Mouse (Mus musculus) layer of hippocampus, postnatal 36 days (tissue): ENCODE measurements around the gene Wfdc6b. TPM values are rescaled to one million over a fixed set of nuclear protein-coding genes. Genes with fewer than 3 reads are reported as not detected.

Experiments used
- total RNA-seq, 2 experiments: library from RNA; stranded (reverse); gene quantifications; 2 replicates each; pipeline ENCODE4 v1.2.3; 2021

The Wfdc6b gene
- total RNA-seq, 2 experiments from 2014 or later = not detected

Other genes starting within 250 kb of the Wfdc6b start
- gene Slpi, start 224.4 kb upstream of the Wfdc6b start, total RNA-seq = 1 to 10 TPM in 1 of 2 experiments, under 1 TPM in 1; 0.85 to 1.4 TPM
- under 1 TPM; 0.35 to 0.46 TPM for gene Rbpjl, start 210.4 kb upstream of the Wfdc6b start, total RNA-seq
- 10 to 100 TPM; 13.0 to 13.4 TPM for gene Matn4, start 208.4 kb upstream of the Wfdc6b start, total RNA-seq
- gene Sdc4, start 169.6 kb upstream of the Wfdc6b start, total RNA-seq = 100 to 1,000 TPM; 102 to 129 TPM
- gene Sys1, start 156.6 kb upstream of the Wfdc6b start, total RNA-seq = 10 to 100 TPM; 37.7 to 42.3 TPM
- 10 to 100 TPM in 1 of 2 experiments, 1 to 10 TPM in 1; 7.0 to 13.3 TPM for gene Gm20458, start 152.6 kb upstream of the Wfdc6b start, total RNA-seq
- gene Trp53tg5, start 139.8 kb upstream of the Wfdc6b start, total RNA-seq = not detected
- gene Dbndd2, start 127.4 kb upstream of the Wfdc6b start, total RNA-seq = 100 to 1,000 TPM; 108 to 110 TPM
- 10 to 100 TPM; 76.6 to 84.5 TPM for gene Pigt, start 116.0 kb upstream of the Wfdc6b start, total RNA-seq
- not detected for gene Wfdc2, start 51.1 kb upstream of the Wfdc6b start, total RNA-seq
- not detected for gene Spint3, start 40.1 kb upstream of the Wfdc6b start, total RNA-seq
- not detected for gene Wfdc6a, start 28.1 kb upstream of the Wfdc6b start, total RNA-seq
- not detected for gene Eppin, start 19.9 kb upstream of the Wfdc6b start, total RNA-seq
- gene Wfdc8, start 104 bp downstream of the Wfdc6b start, total RNA-seq = not detected
- not detected for gene Wfdc16, start 25.3 kb downstream of the Wfdc6b start, total RNA-seq
- gene Wfdc10, start 42.5 kb downstream of the Wfdc6b start, total RNA-seq = not detected
- not detected for gene Wfdc9, start 43.1 kb downstream of the Wfdc6b start, total RNA-seq
- gene Wfdc11, start 60.6 kb downstream of the Wfdc6b start, total RNA-seq = not detected
- gene Wfdc13, start 71.6 kb downstream of the Wfdc6b start, total RNA-seq = not detected
- not detected for gene Spint4, start 85.0 kb downstream of the Wfdc6b start, total RNA-seq
- gene Spint5, start 101.8 kb downstream of the Wfdc6b start, total RNA-seq = not detected
- gene Wfdc3, start 132.4 kb downstream of the Wfdc6b start, total RNA-seq = 1 to 10 TPM; 1.5 to 2.2 TPM
- 10 to 100 TPM; 34.0 to 37.7 TPM for gene Dnttip1, start 132.5 kb downstream of the Wfdc6b start, total RNA-seq
- gene Ube2c, start 156.4 kb downstream of the Wfdc6b start, total RNA-seq = 1 to 10 TPM; 1.2 to 1.5 TPM
- not detected for gene Tnnc2, start 166.4 kb downstream of the Wfdc6b start, total RNA-seq
- 10 to 100 TPM; 36.7 to 44.0 TPM for gene Snx21, start 172.3 kb downstream of the Wfdc6b start, total RNA-seq
- gene Acot8, start 191.4 kb downstream of the Wfdc6b start, total RNA-seq = 10 to 100 TPM; 27.8 to 28.2 TPM
- 1 to 10 TPM; 8.2 to 8.6 TPM for gene Zswim3, start 191.6 kb downstream of the Wfdc6b start, total RNA-seq
- 10 to 100 TPM; 21.6 to 23.0 TPM for gene Zswim1, start 209.2 kb downstream of the Wfdc6b start, total RNA-seq
- gene Spata25, start 215.0 kb downstream of the Wfdc6b start, total RNA-seq = not detected
- gene Ctsa, start 219.4 kb downstream of the Wfdc6b start, total RNA-seq = 10 to 100 TPM; 92.9 to 93.4 TPM
- gene Neurl2, start 219.9 kb downstream of the Wfdc6b start, total RNA-seq = 1 to 10 TPM; 1.8 to 2.7 TPM
- gene Pltp, start 244.2 kb downstream of the Wfdc6b start, total RNA-seq = 10 to 100 TPM; 66.9 to 70.7 TPM